Mouse (Mus musculus) heart, embryonic 13.5 days (tissue): Measurements from ENCODE around the gene Dkkl1. TPM values are rescaled to one million over a fixed set of nuclear protein-coding genes. Genes with fewer than 3 reads are reported as not detected.

Experiments used
- ATAC-seq: fragments of 200-750 bp; cut with Nextera tagmentation; 2 replicates; pipeline ENCODE4 v1.8.0; 2017; ENCODE audit warnings: moderate TSS enrichment; ENCODE audit not compliant: insufficient number of reproducible peaks, low FRiP score, low TSS enrichment; ENCODE audit errors: extremely low read depth
- H3K27ac ChIP-seq: fragments of 300-500 bp; sonication (generic); replicated peaks from 2 replicates; pipeline ENCODE4 v1.5.1; 2015; ENCODE audit warnings: moderate library complexity, mild to moderate bottlenecking, inconsistent platforms
- H3K27me3 ChIP-seq: fragments of 300-500 bp; sonication (generic); replicated peaks from 2 replicates; pipeline ENCODE4 v1.6.1; 2015; ENCODE audit warnings: mild to moderate bottlenecking, inconsistent platforms
- H3K36me3 ChIP-seq: fragments of 300-500 bp; sonication (generic); 2 replicates; pipeline ENCODE4 v1.6.1; 2015; ENCODE audit warnings: mild to moderate bottlenecking, inconsistent platforms
- H3K4me1 ChIP-seq: fragments of 300-500 bp; sonication (generic); 2 replicates; pipeline ENCODE4 v1.6.1; 2015; ENCODE audit warnings: inconsistent platforms
- H3K4me2 ChIP-seq: fragments of 300-500 bp; sonication (generic); 2 replicates; pipeline ENCODE4 v1.6.1; 2015; ENCODE audit warnings: inconsistent platforms, mild to moderate bottlenecking, moderate library complexity
- H3K4me3 ChIP-seq: fragments of 300-500 bp; sonication (generic); 2 replicates; pipeline ENCODE4 v1.5.1; 2015; ENCODE audit warnings: moderate library complexity, mild to moderate bottlenecking, inconsistent platforms
- H3K9ac ChIP-seq: fragments of 300-500 bp; sonication (generic); 2 replicates; pipeline ENCODE4 v1.6.1; 2015; ENCODE audit warnings: inconsistent platforms, mild to moderate bottlenecking, moderate library complexity
- H3K9me3 ChIP-seq: fragments of 300-500 bp; sonication (generic); 2 replicates; pipeline ENCODE4 v1.6.1; 2016; ENCODE audit warnings: inconsistent platforms
- WGBS: fragments of 180-500 bp; shearing (Covaris S2); methylation state at CpG from one replicate; pipeline ENCODE4 v1.1.7; 2015; ENCODE audit warnings: mixed read lengths; 5-methylcytosine and 5-hydroxymethylcytosine counted together
- polyA plus RNA-seq: library from polyadenylated mRNA; unstranded; fragments of >200 nt; fragmentation: Nextera tagmentation; extraction: Ambion mirVana; gene quantifications from 2 replicates; pipeline ENCODE4 v1.2.1, GENCODE M21; 2015

Dkkl1 gene
- polyA plus RNA-seq, 1 experiment from 2014 or later = 1.7 TPM

DNA sequence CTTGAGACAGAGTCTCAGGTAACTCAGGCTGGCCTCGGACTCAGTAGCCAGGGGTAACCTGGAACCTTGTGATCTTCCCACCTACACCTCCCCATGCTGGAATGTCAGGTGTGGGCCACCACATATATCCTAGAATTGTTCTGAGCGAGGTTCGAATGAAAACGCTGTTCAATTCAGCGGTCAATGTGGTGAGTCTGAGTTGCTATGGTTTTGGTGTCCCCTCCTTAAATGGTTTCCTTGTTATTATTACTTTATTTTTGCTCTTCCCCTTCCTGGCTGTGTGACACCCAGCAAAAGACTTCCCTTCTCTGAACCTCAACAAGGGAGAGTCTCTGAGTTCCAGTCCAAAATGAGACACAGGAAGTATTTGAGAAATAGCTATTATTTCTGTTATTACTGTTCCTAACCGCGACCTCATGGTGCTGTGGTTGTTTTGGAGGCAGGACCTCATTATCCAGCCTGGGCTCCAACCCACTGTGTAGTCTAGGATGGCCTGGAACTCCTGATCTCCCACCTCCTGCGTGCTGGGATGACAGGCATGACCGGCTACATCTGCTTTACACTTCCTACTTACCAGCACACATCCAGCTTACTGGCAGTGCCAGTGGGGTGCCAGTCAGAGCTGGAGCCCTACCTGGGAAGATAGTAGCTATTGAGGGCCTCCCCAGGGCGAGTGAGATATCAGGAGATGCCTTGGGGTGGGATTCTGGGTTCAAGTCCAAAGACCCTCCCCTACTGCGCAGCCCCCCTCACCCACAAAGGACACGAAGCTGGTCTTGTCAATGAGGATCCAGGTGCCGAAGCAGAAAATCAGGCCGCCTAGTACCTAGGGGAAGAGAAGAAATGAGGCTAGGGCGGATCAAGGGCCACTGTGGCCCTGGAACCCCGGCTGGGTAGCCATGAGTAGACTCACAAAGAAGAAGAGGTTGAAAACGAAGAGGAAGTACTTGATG is 26.1 kb upstream of the Dkkl1 start:
- Histone ChIP-seq H3K36me3 (peaks cover 10% of the 10 kb centered on the region), H3K4me2 (peak overlapping the region; percentile 33), H3K4me1 (peaks cover 50% of the 10 kb centered on the region), H3K27ac (no peak overlapping the region), H3K27me3 (peaks cover 42% of the 10 kb centered on the region), H3K4me3 (no peak overlapping the region), H3K9ac (no peak overlapping the region), H3K9me3 (no peaks in the 10 kb centered on the region)
- no peak for ATAC-seq
- WGBS = 72% methylated on average over 17 of the region's 17 CpGs

DNA sequence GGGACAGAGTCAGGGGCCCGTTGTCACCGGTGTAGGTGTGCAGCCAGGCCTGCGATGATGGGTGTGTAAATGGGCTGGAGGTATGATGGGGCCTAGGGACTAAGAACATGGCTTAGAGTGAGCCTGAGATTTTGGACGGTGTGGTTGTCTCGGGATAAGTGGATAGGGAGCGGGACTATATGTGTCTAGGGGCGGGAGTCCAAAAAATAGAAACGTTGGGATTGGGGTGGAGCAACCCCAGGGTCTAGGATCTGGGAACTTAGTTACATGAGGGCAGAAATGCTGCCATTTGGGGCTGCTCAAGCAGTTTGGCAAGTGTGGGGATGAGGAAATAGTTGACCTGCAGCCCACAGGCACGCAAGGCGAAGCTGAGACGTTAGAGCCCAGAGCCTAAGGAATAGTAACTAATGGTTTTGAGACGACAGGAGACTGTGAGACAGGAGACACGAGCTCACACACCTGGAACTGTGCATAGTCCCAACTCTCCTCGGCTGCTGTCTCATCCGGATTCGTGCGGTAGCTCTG is 23.8 kb upstream of the Dkkl1 start:
- 28% methylated on average over 17 of the region's 17 CpGs for WGBS
- Histone ChIP-seq H3K4me1 (peaks cover 59% of the 10 kb centered on the region), H3K36me3 (peaks cover 33% of the 10 kb centered on the region), H3K9me3 (no peaks in the 10 kb centered on the region), H3K4me3 (peak overlapping the region; percentile 38), H3K27me3 (peaks cover 38% of the 10 kb centered on the region), H3K4me2 (peak overlapping the region; percentile 59), H3K9ac (peak overlapping the region; percentile 72), H3K27ac (peak overlapping the region; percentile 74)
- ATAC-seq = no peak

DNA sequence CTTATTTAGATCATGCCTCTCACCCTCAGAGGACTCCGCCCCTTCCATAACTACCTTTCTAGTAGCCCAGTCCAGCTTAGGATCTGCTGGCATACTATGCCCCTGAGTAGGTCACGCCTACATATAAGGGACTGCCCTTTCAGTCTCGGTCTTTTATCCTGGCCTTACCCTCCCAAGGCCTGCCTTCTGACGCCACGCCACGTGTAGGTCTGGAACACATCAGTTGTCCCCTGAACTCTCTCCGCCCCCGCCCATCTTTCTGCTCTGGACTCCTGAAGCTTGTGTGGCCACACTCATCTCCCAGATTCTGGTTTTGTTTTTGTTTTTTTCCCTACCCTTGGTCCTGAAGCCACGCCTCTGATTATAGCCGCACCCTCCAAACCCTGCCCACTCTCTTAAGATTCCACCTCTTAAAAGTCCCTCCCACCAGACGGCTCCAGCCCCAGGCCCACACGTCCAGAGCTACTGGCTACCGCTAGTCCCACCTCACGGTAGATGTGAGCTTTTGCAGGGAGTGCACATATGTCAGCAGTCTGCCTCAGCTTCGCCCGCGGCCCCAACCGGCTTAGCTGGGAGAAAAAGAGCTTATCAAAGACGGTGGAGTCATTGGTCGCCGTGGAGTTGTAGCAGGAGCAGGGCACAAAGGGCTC is 23.1 kb upstream of the Dkkl1 start:
- Histone ChIP-seq H3K9ac (peak overlapping the region; percentile 72), H3K27me3 (peaks cover 31% of the 10 kb centered on the region), H3K9me3 (no peaks in the 10 kb centered on the region), H3K4me1 (peaks cover 56% of the 10 kb centered on the region), H3K4me2 (peak overlapping the region; percentile 59), H3K27ac (peak overlapping the region; percentile 74), H3K36me3 (peaks cover 36% of the 10 kb centered on the region), H3K4me3 (peak overlapping the region; percentile 38)
- peak; percentile 51 for ATAC-seq
- WGBS = 2% methylated on average over 21 of the region's 21 CpGs

DNA sequence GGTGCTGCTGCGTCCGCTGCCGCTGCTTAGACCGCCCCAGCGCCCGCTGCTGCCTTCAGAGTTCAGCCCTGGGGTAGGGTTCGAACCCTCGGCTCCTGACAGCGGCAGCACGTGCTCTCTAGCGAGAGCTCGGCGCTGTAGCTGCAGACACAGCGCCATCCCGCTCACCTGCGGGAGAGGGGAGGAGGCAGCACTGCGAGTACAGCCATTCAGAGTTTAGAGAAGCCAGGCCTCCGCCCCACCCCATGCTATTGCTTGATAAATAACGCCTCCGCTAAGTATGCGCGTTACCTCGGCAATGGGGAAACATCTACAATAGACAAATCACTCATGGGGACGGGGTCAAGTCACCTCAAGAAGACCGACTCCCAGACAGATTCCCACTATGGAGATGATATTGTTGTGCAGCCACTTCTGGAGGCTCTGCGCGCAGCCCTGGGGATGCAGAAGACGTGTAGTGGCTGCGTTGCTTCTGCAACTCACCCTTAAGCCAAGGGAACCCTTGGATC is 22.4 kb upstream of the Dkkl1 start:
- peaks cover 27% of the 10 kb centered on the region for H3K27me3 ChIP-seq
- no peaks in the 10 kb centered on the region for H3K9me3 ChIP-seq
- peaks cover 42% of the 10 kb centered on the region for H3K36me3 ChIP-seq
- peak overlapping the region; percentile 38 for H3K4me3 ChIP-seq
- H3K9ac ChIP-seq = peak overlapping the region; percentile 72
- H3K4me2 ChIP-seq = peak overlapping the region; percentile 59
- WGBS = 14% methylated on average over 29 of the region's 29 CpGs
- H3K27ac ChIP-seq = peak overlapping the region; percentile 74
- H3K4me1 ChIP-seq = peaks cover 56% of the 10 kb centered on the region
- ATAC-seq = no peak

DNA sequence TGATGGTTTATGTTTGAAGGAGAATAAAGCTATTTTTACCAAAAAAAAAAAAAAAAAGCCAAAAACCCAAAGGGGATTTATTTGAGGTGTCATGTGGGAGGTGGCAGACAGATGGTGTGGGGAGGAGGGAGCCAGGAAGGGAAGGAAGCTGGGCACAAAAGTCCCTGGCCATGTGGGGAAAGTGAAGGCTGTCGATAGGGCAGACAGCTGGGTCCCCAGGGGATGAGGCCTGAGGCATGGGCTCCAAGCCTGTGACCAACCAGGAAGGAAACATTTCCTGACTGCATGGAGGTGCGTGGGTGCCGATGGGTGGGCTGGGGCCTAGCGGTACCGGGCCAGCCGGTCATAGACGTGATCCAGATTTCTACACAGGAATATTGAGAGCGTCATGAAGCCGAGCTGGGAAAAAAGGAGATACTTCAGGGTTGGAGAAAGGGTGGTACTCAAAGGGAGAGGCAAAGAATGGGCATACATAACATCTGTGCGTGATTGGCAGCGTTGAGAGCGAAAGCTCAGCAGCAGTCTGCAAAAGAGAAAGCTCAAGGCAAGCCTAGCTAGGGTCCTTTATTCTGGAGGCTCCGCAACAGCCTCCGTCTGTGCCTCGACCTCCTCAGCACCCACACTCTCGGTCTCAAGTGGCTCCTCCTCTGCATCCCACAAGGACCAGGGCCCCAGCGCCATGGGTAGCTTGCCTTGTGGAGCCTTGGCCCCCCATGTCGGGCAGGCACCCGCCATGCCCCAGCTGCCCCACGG is 21.8 kb upstream of the Dkkl1 start:
- Histone ChIP-seq H3K4me3 (peak overlapping the region; percentile 38), H3K9me3 (no peaks in the 10 kb centered on the region), H3K36me3 (peaks cover 49% of the 10 kb centered on the region), H3K9ac (peak overlapping the region; percentile 72), H3K4me2 (peak overlapping the region; percentile 59), H3K4me1 (peaks cover 50% of the 10 kb centered on the region), H3K27me3 (peaks cover 21% of the 10 kb centered on the region), H3K27ac (peak overlapping the region; percentile 74; the same call in 1 of the 2 replicates)
- no peak for ATAC-seq
- 31% methylated on average over 20 of the region's 20 CpGs for WGBS

DNA sequence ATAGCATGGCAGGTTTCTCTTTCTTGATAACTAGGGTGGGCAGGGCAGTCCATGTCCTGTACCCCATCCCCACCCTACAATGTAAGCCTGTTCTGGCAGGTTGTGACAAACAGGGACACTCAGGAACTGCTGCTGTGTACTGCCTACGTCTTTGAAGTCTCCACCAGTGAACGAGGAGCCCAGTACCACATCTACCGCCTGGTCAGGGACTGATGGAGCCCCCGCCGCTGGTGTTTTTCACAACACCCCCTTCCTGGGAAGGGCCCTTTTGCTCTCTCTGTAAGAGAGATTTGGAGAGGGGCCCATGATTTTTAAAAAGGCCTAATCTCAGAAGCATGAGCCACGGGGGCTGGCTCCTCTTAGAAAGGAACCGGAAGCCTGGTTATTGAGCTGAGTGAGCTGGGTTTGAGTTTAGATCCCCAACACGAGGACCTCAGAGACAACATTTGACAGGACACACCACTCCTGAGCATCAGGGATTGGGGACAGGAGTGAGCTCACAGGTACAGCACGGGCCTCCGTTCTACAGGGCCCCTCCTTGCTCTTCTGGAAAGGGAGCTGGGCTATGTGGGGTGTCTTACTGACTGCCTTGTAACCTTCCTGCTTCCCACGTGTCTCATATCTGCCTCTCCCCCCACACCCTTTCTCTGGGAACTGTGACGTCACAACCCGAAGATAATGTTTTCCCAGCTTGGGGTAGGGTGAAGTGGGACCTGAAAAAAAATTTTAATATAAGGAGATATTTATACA is 20.9 kb upstream of the Dkkl1 start:
- Histone ChIP-seq H3K9me3 (no peaks in the 10 kb centered on the region), H3K4me3 (no peak overlapping the region), H3K4me2 (no peak overlapping the region), H3K36me3 (peaks cover 57% of the 10 kb centered on the region), H3K27ac (no peak overlapping the region), H3K27me3 (peaks cover 13% of the 10 kb centered on the region), H3K4me1 (peaks cover 46% of the 10 kb centered on the region), H3K9ac (peak overlapping the region; percentile 56)
- 53% methylated on average over 13 of the region's 13 CpGs for whole genome bisulfite sequencing
- no peak for ATAC-seq

DNA sequence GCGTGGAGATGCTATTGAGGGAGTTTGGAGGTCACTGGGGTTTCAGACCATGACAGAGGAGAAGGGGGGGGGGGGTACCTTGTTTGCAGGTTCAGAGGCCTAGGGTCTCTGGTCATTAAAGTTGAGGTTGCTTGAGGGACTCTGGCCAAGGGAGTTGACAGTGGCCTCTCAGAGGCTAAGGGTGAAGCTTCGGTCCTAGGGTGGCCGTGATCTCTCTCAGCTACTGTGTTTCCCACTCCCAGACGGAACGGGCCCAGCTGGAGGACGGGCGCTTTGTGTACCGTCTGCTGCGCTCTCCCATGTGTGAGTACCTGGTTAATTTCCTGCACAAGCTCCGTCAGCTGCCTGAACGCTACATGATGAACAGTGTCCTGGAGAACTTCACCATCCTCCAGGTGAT is 20.0 kb upstream of the Dkkl1 start:
- Histone ChIP-seq H3K27ac (no peak overlapping the region), H3K9me3 (no peaks in the 10 kb centered on the region), H3K4me2 (no peak overlapping the region), H3K4me1 (peaks cover 46% of the 10 kb centered on the region), H3K4me3 (no peak overlapping the region), H3K36me3 (peaks cover 65% of the 10 kb centered on the region), H3K27me3 (peaks cover 6% of the 10 kb centered on the region), H3K9ac (no peak overlapping the region)
- ATAC-seq = no peak
- WGBS = 82% methylated on average over 11 of the region's 11 CpGs

DNA sequence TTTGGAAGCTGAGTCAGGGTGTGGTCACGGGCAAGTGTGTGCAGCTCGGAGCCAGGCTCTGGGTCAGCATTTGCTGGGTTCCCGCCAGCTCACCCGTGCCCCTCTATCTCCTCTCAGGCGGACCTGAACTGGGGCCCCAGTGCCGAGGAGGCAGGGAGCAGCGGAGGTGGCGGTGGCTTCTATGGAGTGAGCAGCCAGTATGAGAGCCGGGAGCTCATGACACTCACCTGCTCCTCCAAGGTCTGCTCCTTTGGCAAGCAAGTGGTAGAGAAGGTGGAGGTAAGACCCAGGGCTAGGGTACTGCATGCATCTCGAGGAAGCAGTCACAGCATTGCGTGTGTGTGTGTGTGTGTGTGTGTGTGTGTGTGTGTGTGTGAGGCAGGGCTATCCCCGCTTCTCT is 19.2 kb upstream of the Dkkl1 start:
- Histone ChIP-seq H3K4me1 (peaks cover 46% of the 10 kb centered on the region), H3K4me3 (no peak overlapping the region), H3K27ac (no peak overlapping the region), H3K27me3 (no peaks in the 10 kb centered on the region; the same call in 1 of the 2 replicates), H3K9ac (no peak overlapping the region), H3K9me3 (no peaks in the 10 kb centered on the region), H3K36me3 (peaks cover 73% of the 10 kb centered on the region), H3K4me2 (no peak overlapping the region)
- 81% methylated on average over 12 of the region's 12 CpGs for WGBS
- no peak for ATAC-seq

DNA sequence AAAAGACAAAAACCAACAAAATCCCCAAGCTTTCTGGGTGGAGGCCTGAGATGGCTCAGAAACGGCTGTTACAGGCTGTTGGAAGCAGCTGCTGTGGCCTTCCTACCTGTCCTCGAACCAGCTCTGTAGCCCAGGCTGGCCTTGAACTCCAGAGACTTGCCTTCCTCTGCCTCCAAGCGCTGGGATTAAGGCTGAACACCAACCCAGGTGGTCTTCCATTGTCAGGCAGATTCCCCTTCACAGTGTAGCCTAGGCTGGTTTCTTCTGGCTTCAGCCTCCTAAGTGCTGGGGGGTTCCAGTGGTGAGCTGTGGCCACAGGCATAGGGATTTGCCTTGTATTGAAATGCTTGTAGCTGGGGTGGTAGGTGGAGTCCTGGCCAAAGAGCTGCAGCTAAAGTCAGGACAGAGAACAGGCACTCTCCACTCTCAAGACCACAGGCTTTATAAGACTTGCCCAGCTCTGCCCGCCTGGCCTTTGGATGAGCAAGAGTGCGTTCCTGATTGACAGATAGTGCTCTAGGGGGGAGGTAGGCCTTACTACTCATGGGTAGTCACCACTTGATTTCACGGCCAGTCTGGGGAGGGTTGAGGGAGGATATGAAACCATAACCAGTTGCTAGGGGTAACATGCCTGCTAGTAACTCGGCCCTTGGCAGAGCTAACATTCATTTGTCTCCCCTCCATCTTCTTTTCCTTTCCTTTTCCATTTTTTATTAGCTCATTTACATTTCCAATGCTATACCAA is 17.7 kb upstream of the Dkkl1 start:
- 81% methylated on average over 7 of the region's 7 CpGs for WGBS
- Histone ChIP-seq H3K36me3 (peaks cover 88% of the 10 kb centered on the region), H3K4me3 (no peak overlapping the region), H3K4me1 (peaks cover 31% of the 10 kb centered on the region), H3K4me2 (no peak overlapping the region), H3K9ac (no peak overlapping the region), H3K27me3 (no peaks in the 10 kb centered on the region), H3K27ac (no peak overlapping the region), H3K9me3 (no peaks in the 10 kb centered on the region)
- ATAC-seq = no peak

DNA sequence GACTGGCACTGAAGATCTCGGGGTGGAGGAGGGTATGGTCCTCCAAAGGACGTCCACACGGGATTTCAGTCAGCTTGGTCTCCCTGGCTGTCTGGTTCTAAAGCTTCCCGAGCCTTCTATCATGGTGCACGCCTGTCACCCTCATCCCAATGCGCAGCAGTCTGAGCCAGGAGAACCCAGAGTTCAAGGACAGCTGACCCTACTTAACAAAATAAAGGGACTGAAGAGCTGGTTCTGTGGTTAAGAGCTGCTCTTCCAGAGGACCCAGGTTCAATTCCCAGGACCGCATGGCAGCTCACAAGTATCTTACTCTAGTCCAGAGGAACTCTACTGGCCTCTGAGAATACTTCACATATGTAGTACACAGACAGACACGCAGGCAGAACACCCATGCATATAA is 17.1 kb upstream of the Dkkl1 start:
- no peak overlapping the region for H3K4me3 ChIP-seq
- no peak overlapping the region for H3K9ac ChIP-seq
- H3K4me1 ChIP-seq = peaks cover 25% of the 10 kb centered on the region
- peaks cover 93% of the 10 kb centered on the region for H3K36me3 ChIP-seq
- WGBS = 82% methylated on average over 8 of the region's 8 CpGs
- no peak overlapping the region for H3K4me2 ChIP-seq
- H3K27ac ChIP-seq = no peak overlapping the region
- no peaks in the 10 kb centered on the region for H3K9me3 ChIP-seq
- no peak for ATAC-seq
- H3K27me3 ChIP-seq = no peaks in the 10 kb centered on the region
